Comparison of ENCODE assay signal across 24 mouse cellular contexts in genomic region chr3:103796389-103796788, GRCm38 (mm10). TPM values are rescaled to one million over a fixed set of nuclear protein-coding genes. Genes with fewer than 3 reads are reported as not detected.
DNase-seq lines count a peak whose midpoint lies in the region; ATAC-seq and TF ChIP-seq lines count a peak whose summit lies in the region.
"Had no signal": no experiment of that assay in that cellular context is flagged by ENCODE, and none has a peak within 500 bp of the region (broad histone marks: within the 10 kb centered on the region; RNA-seq: fewer than 3 reads in every experiment).

No protein-coding gene starts in this region.

- no peaks in the 10 kb centered on the region for H3K27me3 ChIP-seq in liver, embryonic 14.5 days (ENCODE audit: control insufficient read depth, insufficient read depth, low read length)
- no peaks in the 10 kb centered on the region for H3K27me3 ChIP-seq in liver, postnatal 0 days (ENCODE audit: insufficient read depth, low read length)
- H3K27me3 ChIP-seq: embryonic facial prominence, embryonic 15.5 days had no signal

- WGBS in liver, embryonic 14.5 days (ENCODE audit: insufficient replicate concordance): 51% methylated on average over 2 of the region's 2 CpGs
- WGBS in liver, postnatal 0 days (ENCODE audit: insufficient replicate concordance): 62% methylated on average over 2 of the region's 2 CpGs

- H3K36me3 ChIP-seq in liver, embryonic 14.5 days (replicated peaks; ENCODE audit: control insufficient read depth, insufficient read depth, low read depth): peaks cover 6% of the 10 kb centered on the region
- H3K36me3 ChIP-seq in liver, postnatal 0 days (replicated peaks; ENCODE audit: insufficient read depth, low read length): no peaks in the 10 kb centered on the region
- H3K36me3 ChIP-seq: embryonic facial prominence, embryonic 15.5 days; heart, embryonic 12.5 days; hindbrain, embryonic 12.5 days had no signal

- peaks cover 61 to 71% of the 10 kb centered on the region in 2 experiments for H3K4me1 ChIP-seq in liver, embryonic 14.5 days (replicated peaks; ENCODE audit: control insufficient read depth in 2 of 2, insufficient read depth in 2 of 2, low read length in 1 of 2)
- peaks cover 40% of the 10 kb centered on the region for H3K4me1 ChIP-seq in liver, postnatal 0 days (ENCODE audit: insufficient read depth)
- H3K4me1 ChIP-seq: embryonic facial prominence, embryonic 15.5 days had no signal

- intact Hi-C loops in gastrocnemius, adult 2 months (cut with DNase I): no loop called here
- intact Hi-C loops in gastrocnemius, postnatal 36 days (cut with DNase I): no loop called here

- no peak for DNase-seq in gastrocnemius, adult 2 months
- DNase-seq in gastrocnemius, postnatal 36 days: no peak
- DNase-seq in liver, embryonic 14.5 days (ENCODE audit: low read depth in 3 of 3, low spot score in 3 of 3): no peak
- no peak for DNase-seq in liver, postnatal 0 days
- no peak for DNase-seq in spleen, postnatal 4 days (ENCODE audit: low spot score in 2 of 2)
- DNase-seq in embryo, embryonic 9.5 days (ENCODE audit: extremely low spot score): no peak
- DNase-seq: adrenal gland, adult 2 months; adrenal gland, postnatal 25 days; cerebellum, adult 18-20 months; cerebellum, adult 9-11 months; cerebellum, postnatal 36 days had no signal

- TF ChIP-seq CTCF in gastrocnemius, adult 2 months (IDR thresholded peaks at IDR 0.05): no peak
- TF ChIP-seq CTCF in liver, embryonic 14.5 days (IDR thresholded peaks at IDR 0.05; ENCODE audit: low read depth): no peak
- no peak for TF ChIP-seq CTCF in liver, postnatal 0 days (IDR thresholded peaks at IDR 0.05; ENCODE audit: low read depth)

- no peaks in the 10 kb centered on the region for H3K9me3 ChIP-seq in liver, embryonic 14.5 days (ENCODE audit: control insufficient read depth, low read length)
- H3K9me3 ChIP-seq in liver, postnatal 0 days (ENCODE audit: low read length): no peaks in the 10 kb centered on the region
- H3K9me3 ChIP-seq: embryonic facial prominence, embryonic 15.5 days; forebrain, embryonic 10.5 days; heart, embryonic 12.5 days; hindbrain, embryonic 12.5 days had no signal

- H3K9ac ChIP-seq in liver, embryonic 14.5 days (replicated peaks): no peak overlapping the region
- H3K9ac ChIP-seq in liver, postnatal 0 days (replicated peaks): no peak overlapping the region
- H3K9ac ChIP-seq: embryonic facial prominence, embryonic 15.5 days; heart, embryonic 12.5 days; hindbrain, embryonic 12.5 days had no signal

- H3K4me3 ChIP-seq in gastrocnemius, adult 2 months: no peak overlapping the region
- no peak overlapping the region for H3K4me3 ChIP-seq in liver, embryonic 14.5 days (ENCODE audit: insufficient read depth in 1 of 2, low read depth in 2 of 2, low read length in 2 of 2)
- H3K4me3 ChIP-seq in liver, postnatal 0 days (ENCODE audit: low read depth, low read length): no peak overlapping the region
- H3K4me3 ChIP-seq: embryonic facial prominence, embryonic 15.5 days; erythroblast, embryonic 14.5 days; forebrain, embryonic 10.5 days; heart, embryonic 12.5 days; hindbrain, embryonic 12.5 days had no signal

- no peak overlapping the region for H3K4me2 ChIP-seq in liver, embryonic 14.5 days (ENCODE audit: low read depth)
- H3K4me2 ChIP-seq in liver, postnatal 0 days (ENCODE audit: low read depth, low read length): no peak overlapping the region
- H3K4me2 ChIP-seq: embryonic facial prominence, embryonic 15.5 days; heart, embryonic 12.5 days; hindbrain, embryonic 12.5 days had no signal

- ATAC-seq in liver, embryonic 14.5 days (ENCODE audit: insufficient read depth): no peak
- ATAC-seq in liver, postnatal 0 days: no peak
- ATAC-seq in megakaryocyte, adult 5-6 weeks (ENCODE audit: poor library complexity, severe bottlenecking): peak; percentile 22; the same call in 1 of the 2 replicates
- ATAC-seq: forebrain, embryonic 14.5 days; hindbrain, embryonic 16.5 days; inflammation-experienced regulatory T-cells, adult 6 months had no signal

- peak overlapping the region; percentile 55 for H3K27ac ChIP-seq in gastrocnemius, adult 2 months
- 0 out of 2 replicates have a peak overlapping the region, but pooled peaks have one; percentile 25 for H3K27ac ChIP-seq in liver, embryonic 14.5 days
- H3K27ac ChIP-seq in liver, postnatal 0 days (ENCODE audit: low read depth): no peak overlapping the region
- H3K27ac ChIP-seq: embryonic facial prominence, embryonic 15.5 days; forebrain, embryonic 10.5 days; hindbrain, embryonic 12.5 days had no signal

- no peak for TF ChIP-seq EP300 in liver, embryonic 14.5 days (IDR thresholded peaks at IDR 0.05; ENCODE audit: low read depth)
- TF ChIP-seq EP300 in liver, postnatal 0 days (IDR thresholded peaks at IDR 0.05; ENCODE audit: low read depth): no peak

RNA-seq across cellular contexts. Expression of gene Hipk1, which starts 5.0 kb away (rescaled TPM):
- 10 to 100 TPM; 67.2 to 73.7 TPM for total RNA-seq in gastrocnemius, adult 2 months (2021)
- 10 to 100 TPM; 53.8 to 61.3 TPM for total RNA-seq in gastrocnemius, postnatal 36 days (2021)
- polyA plus RNA-seq in liver, embryonic 14.5 days (2012; rRNA removed): 22.4 and 22.7 TPM in 2 replicates
- polyA plus RNA-seq in liver, embryonic 14.5 days (2014; fragmentation: Nextera tagmentation; extraction: Ambion mirVana): 17.1 and 18.9 TPM in 2 replicates
- 7.6 and 8.3 TPM in 2 replicates for polyA plus RNA-seq in liver, postnatal 0 days (2015; fragmentation: Nextera tagmentation; extraction: Ambion mirVana)
- total RNA-seq in megakaryocyte, adult 5-6 weeks (2015): 287 and 324 TPM in 2 replicates
- total RNA-seq in megakaryocyte, adult 5-6 weeks (2017): 142 and 182 TPM in 2 replicates

RNA-seq across cellular contexts. Expression of gene Dclre1b, which starts 12.9 kb away (rescaled TPM):
- 1 to 10 TPM; 6.4 to 8.6 TPM for total RNA-seq in gastrocnemius, adult 2 months (2021)
- total RNA-seq in gastrocnemius, postnatal 36 days (2021): 1 to 10 TPM; 2.5 to 5.1 TPM
- 9.7 and 11.5 TPM in 2 replicates for polyA plus RNA-seq in liver, embryonic 14.5 days (2012; rRNA removed)
- 24.9 and 27.4 TPM in 2 replicates for polyA plus RNA-seq in liver, embryonic 14.5 days (2014; fragmentation: Nextera tagmentation; extraction: Ambion mirVana)
- polyA plus RNA-seq in liver, postnatal 0 days (2015; fragmentation: Nextera tagmentation; extraction: Ambion mirVana): 19.0 and 22.8 TPM in 2 replicates
- total RNA-seq in megakaryocyte, adult 5-6 weeks (2015): 33.1 and 37.1 TPM in 2 replicates
- 23.4 and 24.5 TPM in 2 replicates for total RNA-seq in megakaryocyte, adult 5-6 weeks (2017)

RNA-seq across cellular contexts. Expression of gene Ap4b1, which starts 12.9 kb away (rescaled TPM):
- 1 to 10 TPM; 7.1 to 8.8 TPM for total RNA-seq in gastrocnemius, adult 2 months (2021)
- 10 to 100 TPM in 1 of 2 experiments, 1 to 10 TPM in 1; 7.4 to 10.8 TPM for total RNA-seq in gastrocnemius, postnatal 36 days (2021)
- 11.0 and 11.4 TPM in 2 replicates for polyA plus RNA-seq in liver, embryonic 14.5 days (2012; rRNA removed)
- polyA plus RNA-seq in liver, embryonic 14.5 days (2014; fragmentation: Nextera tagmentation; extraction: Ambion mirVana): 12.8 and 15.3 TPM in 2 replicates
- polyA plus RNA-seq in liver, postnatal 0 days (2015; fragmentation: Nextera tagmentation; extraction: Ambion mirVana): 12.5 and 14.1 TPM in 2 replicates
- total RNA-seq in megakaryocyte, adult 5-6 weeks (2015): 19.2 and 20.2 TPM in 2 replicates
- 17.8 TPM in 2 replicates for total RNA-seq in megakaryocyte, adult 5-6 weeks (2017)

RNA-seq across cellular contexts. Expression of gene Gm43064, which starts 13.0 kb away (rescaled TPM):
- under 1 TPM; 0.46 to 0.47 TPM for total RNA-seq in gastrocnemius, adult 2 months (2021)
- total RNA-seq in gastrocnemius, postnatal 36 days (2021): under 1 TPM in 1 of 2 experiments, not detected in 1; 0.49 TPM
- 0.48 and 1.6 TPM in 2 replicates for polyA plus RNA-seq in liver, embryonic 14.5 days (2012; rRNA removed)
- polyA plus RNA-seq in liver, embryonic 14.5 days (2014; fragmentation: Nextera tagmentation; extraction: Ambion mirVana): 0.10 and 0.34 TPM in 2 replicates
- polyA plus RNA-seq in liver, postnatal 0 days (2015; fragmentation: Nextera tagmentation; extraction: Ambion mirVana): 0.12 TPM in 1 of 2 replicates, not detected in the other
- 0.32 and 0.45 TPM in 2 replicates for total RNA-seq in megakaryocyte, adult 5-6 weeks (2015)
- not detected in 2 replicates for total RNA-seq in megakaryocyte, adult 5-6 weeks (2017)
- total RNA-seq: heart, adult 8-10 months; heart, postnatal 25 days had no signal
- polyA plus RNA-seq: adrenal gland, adult 2 months; embryonic facial prominence, embryonic 11.5 days had no signal

RNA-seq across cellular contexts. Expression of gene Bcl2l15, which starts 36.0 kb away (rescaled TPM):
- total RNA-seq in gastrocnemius, adult 2 months (2021): under 1 TPM; 0.23 to 0.73 TPM
- total RNA-seq in gastrocnemius, postnatal 36 days (2021): under 1 TPM in 1 of 2 experiments, not detected in 1; 0.44 TPM
- polyA plus RNA-seq in liver, embryonic 14.5 days (2012; rRNA removed): 2.0 and 3.2 TPM in 2 replicates
- polyA plus RNA-seq in liver, embryonic 14.5 days (2014; fragmentation: Nextera tagmentation; extraction: Ambion mirVana): 1.5 and 1.7 TPM in 2 replicates
- 0.07 and 0.54 TPM in 2 replicates for polyA plus RNA-seq in liver, postnatal 0 days (2015; fragmentation: Nextera tagmentation; extraction: Ambion mirVana)
- total RNA-seq in megakaryocyte, adult 5-6 weeks (2015): 0.30 and 0.76 TPM in 2 replicates
- total RNA-seq in megakaryocyte, adult 5-6 weeks (2017): 0.22 and 2.5 TPM in 2 replicates
- total RNA-seq: adrenal gland, adult 2 months; gastrocnemius, adult 8-10 months; heart, adult 8-10 months; heart, postnatal 25 days had no signal
- polyA plus RNA-seq: adrenal gland, adult 2 months; embryonic facial prominence, embryonic 11.5 days; embryonic facial prominence, embryonic 15.5 days; forebrain, embryonic 14.5 days; hindbrain, embryonic 12.5 days had no signal
